Mouse (Mus musculus): ENCODE measurements around the gene BC004004. TPM values are rescaled to one million over a fixed set of nuclear protein-coding genes. Genes with fewer than 3 reads are reported as not detected.
A peak's percentile ranks its signal among the peaks of the same experiment; 100 is the strongest.

The BC004004 gene
- polyA plus RNA-seq, 1 experiment from 2014 or later = 62.2 TPM

DNA sequence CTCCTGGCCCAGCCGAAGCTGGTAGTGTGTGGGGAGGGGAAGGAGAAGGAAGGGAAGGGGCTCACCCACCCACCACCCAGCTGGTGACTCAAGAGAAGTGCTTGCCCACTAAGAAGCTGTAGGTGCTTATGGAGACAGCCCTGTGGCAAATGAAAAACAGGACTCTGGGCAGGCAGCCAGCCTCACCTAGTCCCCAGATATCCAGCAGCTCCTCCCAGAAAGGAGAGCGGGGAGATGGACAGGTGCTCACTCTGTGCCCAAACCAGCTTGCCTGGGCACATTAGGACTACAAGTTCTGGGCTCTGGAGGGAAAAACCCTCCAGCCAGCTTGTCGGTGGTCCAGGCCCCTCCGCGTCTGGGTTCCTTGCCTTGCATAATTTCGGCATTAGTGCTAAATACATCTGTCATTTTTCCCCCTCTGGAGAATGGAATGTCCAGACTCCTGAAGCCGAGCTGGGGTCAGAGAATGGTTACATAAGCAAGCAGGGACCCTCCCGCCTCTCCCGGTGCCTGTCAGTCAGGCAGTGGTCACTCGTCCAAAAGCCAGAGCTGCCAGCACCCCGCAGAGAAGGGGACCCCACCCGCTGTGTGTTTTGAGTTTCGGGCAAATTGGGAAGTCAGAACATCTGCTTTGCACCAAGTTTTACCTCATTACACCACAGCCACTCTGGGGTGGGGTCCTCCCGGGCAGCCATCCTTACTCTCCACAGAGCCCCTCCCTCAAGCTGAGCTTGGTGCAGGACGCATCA, 36.6 kb downstream of the BC004004 start:
- H3K4me3 ChIP-seq (ENCODE audit: low read depth, low read length) = no peak overlapping the region
- peaks cover 11% of the 10 kb centered on the region for H3K4me1 ChIP-seq (ENCODE audit: control insufficient read depth, insufficient read depth, low read length)
- no peak for ATAC-seq (ENCODE audit: insufficient read depth, low FRiP score, low TSS enrichment)
- 36% methylated on average over 15 of the region's 15 CpGs for WGBS
- H3K9me3 ChIP-seq (ENCODE audit: control insufficient read depth, low read length) = no peaks in the 10 kb centered on the region
- no peak overlapping the region; the same call in 1 of the 2 replicates for H3K4me2 ChIP-seq (ENCODE audit: low read depth)
- DNase-seq (ENCODE audit: low spot score) = no peak
- H3K27me3 ChIP-seq (ENCODE audit: control insufficient read depth, insufficient read depth, low read length) = no peaks in the 10 kb centered on the region
- no peak overlapping the region for H3K9ac ChIP-seq (ENCODE audit: low read length)
- H3K27ac ChIP-seq (ENCODE audit: low read depth, low read length) = no peak overlapping the region
- peaks cover 5% of the 10 kb centered on the region; the same call in 1 of the 2 replicates for H3K36me3 ChIP-seq (ENCODE audit: control insufficient read depth, insufficient read depth, low read length)

GRCm38 (mm10) chr17:29305871-29306270, 37.3 kb downstream of the BC004004 start:
- H3K9ac ChIP-seq (ENCODE audit: low read length) = no peak overlapping the region
- no peaks in the 10 kb centered on the region for H3K27me3 ChIP-seq (ENCODE audit: control insufficient read depth, insufficient read depth, low read length)
- H3K4me2 ChIP-seq (ENCODE audit: low read depth) = no peak overlapping the region
- H3K9me3 ChIP-seq (ENCODE audit: control insufficient read depth, low read length) = no peaks in the 10 kb centered on the region
- no peak overlapping the region for H3K4me3 ChIP-seq (ENCODE audit: low read depth, low read length)
- no peak for DNase-seq (ENCODE audit: low spot score)
- peaks cover 4% of the 10 kb centered on the region; the same call in 1 of the 2 replicates for H3K36me3 ChIP-seq (ENCODE audit: control insufficient read depth, insufficient read depth, low read length)
- no peak overlapping the region for H3K27ac ChIP-seq (ENCODE audit: low read depth, low read length)
- H3K4me1 ChIP-seq (ENCODE audit: control insufficient read depth, insufficient read depth, low read length) = peaks cover 11% of the 10 kb centered on the region
- ATAC-seq (ENCODE audit: insufficient read depth, low FRiP score, low TSS enrichment) = no peak
- WGBS = 63% methylated on average over 7 of the region's 7 CpGs

GRCm38 (mm10) chr17:29310056-29310623, 41.6 kb downstream of the BC004004 start:
- no peak overlapping the region for H3K4me2 ChIP-seq (ENCODE audit: low read depth)
- no peaks in the 10 kb centered on the region for H3K27me3 ChIP-seq (ENCODE audit: control insufficient read depth, insufficient read depth, low read length)
- peak; percentile 39 for DNase-seq (ENCODE audit: low spot score)
- ATAC-seq (ENCODE audit: insufficient read depth, low FRiP score, low TSS enrichment) = no peak
- peaks cover 2% of the 10 kb centered on the region for H3K4me1 ChIP-seq (ENCODE audit: control insufficient read depth, insufficient read depth, low read length)
- no peak overlapping the region for H3K9ac ChIP-seq (ENCODE audit: low read length)
- WGBS = 62% methylated on average over 21 of the region's 21 CpGs
- no peaks in the 10 kb centered on the region for H3K9me3 ChIP-seq (ENCODE audit: control insufficient read depth, low read length)
- no peak overlapping the region for H3K27ac ChIP-seq (ENCODE audit: low read depth, low read length)
- no peak overlapping the region for H3K4me3 ChIP-seq (ENCODE audit: low read depth, low read length)
- no peaks in the 10 kb centered on the region for H3K36me3 ChIP-seq (ENCODE audit: control insufficient read depth, insufficient read depth, low read length)

DNA sequence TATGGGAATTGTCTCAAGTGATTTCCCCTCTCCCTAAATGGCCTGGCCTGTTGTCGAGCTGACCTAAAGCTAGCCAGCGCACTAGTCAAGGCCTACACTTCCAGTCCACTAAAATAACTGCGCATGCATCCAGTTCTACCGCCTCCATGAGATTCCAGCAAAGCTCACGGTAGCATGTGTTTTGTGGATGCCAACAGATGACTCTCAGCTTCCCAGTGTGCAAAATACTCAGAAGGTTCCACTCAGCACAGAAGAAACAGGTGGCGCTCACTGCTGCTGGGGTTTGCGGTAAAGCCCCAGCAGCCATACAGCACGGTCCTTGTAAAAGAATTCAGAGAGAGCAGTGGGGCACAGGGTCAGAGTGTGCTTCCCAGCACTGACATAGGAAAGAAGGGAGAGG, 43.0 kb downstream of the BC004004 start:
- no peak for DNase-seq (ENCODE audit: low spot score)
- WGBS = 85% methylated on average over 8 of the region's 8 CpGs

DNA sequence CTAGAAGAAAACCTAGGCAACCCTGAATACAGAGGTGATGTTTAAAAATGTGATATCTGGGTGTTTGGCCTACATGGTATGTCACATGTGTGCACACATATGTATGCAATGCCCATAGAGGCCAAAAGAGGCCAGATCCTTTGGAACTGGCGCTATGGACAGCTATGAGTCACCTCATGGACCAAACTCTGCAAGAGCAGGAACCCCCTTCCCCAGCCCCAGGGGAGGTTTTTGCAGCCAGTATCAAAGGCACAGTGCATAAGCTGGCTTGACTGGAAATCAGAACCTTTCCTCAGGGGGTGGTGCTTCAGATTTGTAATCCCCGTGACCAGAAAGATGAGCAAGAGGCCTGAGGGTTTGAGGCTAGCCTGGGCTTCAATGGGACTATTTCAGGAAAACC, 43.5 kb downstream of the BC004004 start:
- Histone ChIP-seq H3K4me3 (ENCODE audit: low read depth, low read length) (no peak overlapping the region), H3K4me2 (ENCODE audit: low read depth) (no peak overlapping the region), H3K9ac (ENCODE audit: low read length) (no peak overlapping the region), H3K4me1 (ENCODE audit: control insufficient read depth, insufficient read depth, low read length) (no peaks in the 10 kb centered on the region), H3K27me3 (ENCODE audit: control insufficient read depth, insufficient read depth, low read length) (no peaks in the 10 kb centered on the region), H3K36me3 (ENCODE audit: control insufficient read depth, insufficient read depth, low read length) (no peaks in the 10 kb centered on the region), H3K27ac (ENCODE audit: low read depth, low read length) (no peak overlapping the region), H3K9me3 (ENCODE audit: control insufficient read depth, low read length) (no peaks in the 10 kb centered on the region)
- no peak for ATAC-seq (ENCODE audit: insufficient read depth, low FRiP score, low TSS enrichment)
- DNase-seq (ENCODE audit: low spot score) = no peak
- WGBS = 96% methylated on average over 2 of the region's 2 CpGs

More for the DNA sequence above, 43.0 kb downstream of the BC004004 start:
- Histone ChIP-seq H3K4me1 (ENCODE audit: control insufficient read depth, insufficient read depth, low read length) (no peaks in the 10 kb centered on the region), H3K27ac (ENCODE audit: low read depth, low read length) (no peak overlapping the region), H3K4me3 (ENCODE audit: low read depth, low read length) (no peak overlapping the region), H3K4me2 (ENCODE audit: low read depth) (no peak overlapping the region), H3K9me3 (ENCODE audit: control insufficient read depth, low read length) (no peaks in the 10 kb centered on the region), H3K27me3 (ENCODE audit: control insufficient read depth, insufficient read depth, low read length) (no peaks in the 10 kb centered on the region), H3K36me3 (ENCODE audit: control insufficient read depth, insufficient read depth, low read length) (no peaks in the 10 kb centered on the region), H3K9ac (ENCODE audit: low read length) (no peak overlapping the region)
- no peak for ATAC-seq (ENCODE audit: insufficient read depth, low FRiP score, low TSS enrichment)

DNA sequence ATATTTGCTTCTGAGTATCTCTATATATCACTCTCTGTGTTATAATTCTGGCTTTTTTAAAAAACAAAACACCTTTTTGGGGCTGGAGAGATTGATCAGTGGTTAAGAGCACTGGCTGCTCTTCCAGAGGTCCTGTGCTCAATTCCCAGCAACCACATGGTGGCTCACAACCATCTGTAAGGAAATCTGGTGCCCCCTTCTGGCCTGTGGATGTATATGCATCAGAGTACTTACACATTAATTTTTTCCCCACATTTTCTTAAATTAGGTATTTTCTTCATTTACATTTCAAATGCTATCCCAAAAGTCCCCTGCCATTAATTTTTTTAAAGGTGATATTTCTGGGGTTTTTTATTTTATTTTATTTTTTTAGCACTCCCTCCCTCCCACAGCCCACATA, 44.7 kb downstream of the BC004004 start:
- Histone ChIP-seq H3K9ac (ENCODE audit: low read length) (no peak overlapping the region), H3K4me3 (ENCODE audit: low read depth, low read length) (no peak overlapping the region), H3K4me2 (ENCODE audit: low read depth) (no peak overlapping the region), H3K27ac (ENCODE audit: low read depth, low read length) (no peak overlapping the region), H3K36me3 (ENCODE audit: control insufficient read depth, insufficient read depth, low read length) (no peaks in the 10 kb centered on the region), H3K4me1 (ENCODE audit: control insufficient read depth, insufficient read depth, low read length) (no peaks in the 10 kb centered on the region), H3K27me3 (ENCODE audit: control insufficient read depth, insufficient read depth, low read length) (no peaks in the 10 kb centered on the region), H3K9me3 (ENCODE audit: control insufficient read depth, low read length) (no peaks in the 10 kb centered on the region)
- DNase-seq (ENCODE audit: low spot score) (no peak), ATAC-seq (ENCODE audit: insufficient read depth, low FRiP score, low TSS enrichment) (no peak)

DNA sequence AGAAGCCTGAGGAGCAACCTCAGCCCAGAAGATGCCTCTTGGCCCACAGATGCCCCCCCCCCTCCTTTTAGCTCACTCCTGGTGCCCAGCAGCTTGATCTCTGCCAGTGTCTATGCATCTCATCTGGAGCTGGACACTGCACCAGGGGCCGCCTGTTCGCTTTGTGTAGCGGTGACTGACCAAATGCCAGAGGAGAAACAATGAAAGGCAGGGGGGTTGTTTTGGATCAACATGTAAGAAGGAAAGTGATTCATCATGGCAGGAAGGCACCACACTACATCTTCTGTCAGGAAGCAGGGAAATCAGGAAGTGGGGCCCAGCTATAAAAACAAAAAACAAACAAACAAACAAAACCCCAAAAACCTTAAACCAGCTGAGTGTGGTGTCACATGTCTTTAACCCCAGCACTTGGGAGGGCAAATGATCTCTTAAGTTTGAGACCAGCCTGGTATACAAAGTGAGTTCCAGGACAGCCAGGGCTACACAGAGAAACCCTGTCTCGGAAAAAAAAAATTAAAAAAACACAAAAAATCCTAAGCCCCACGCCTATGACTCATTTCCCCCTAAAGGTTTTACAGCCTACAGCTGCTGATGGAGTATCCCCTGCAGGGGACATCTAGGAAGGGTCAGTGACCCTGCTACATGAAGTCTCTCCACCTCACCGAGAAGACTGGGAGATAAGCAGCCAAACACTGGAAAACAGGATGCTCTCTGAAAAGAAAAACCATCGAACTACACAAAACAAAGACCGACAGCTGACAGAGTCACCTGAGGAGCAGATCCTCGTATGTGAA, 47.3 kb downstream of the BC004004 start:
- no peak overlapping the region for H3K9ac ChIP-seq (ENCODE audit: low read length)
- ATAC-seq (ENCODE audit: insufficient read depth, low FRiP score, low TSS enrichment) (no peak), DNase-seq (ENCODE audit: low spot score) (no peak)
- no peaks in the 10 kb centered on the region for H3K36me3 ChIP-seq (ENCODE audit: control insufficient read depth, insufficient read depth, low read length)
- no peaks in the 10 kb centered on the region for H3K4me1 ChIP-seq (ENCODE audit: control insufficient read depth, insufficient read depth, low read length)
- H3K4me2 ChIP-seq (ENCODE audit: low read depth) = no peak overlapping the region
- H3K4me3 ChIP-seq (ENCODE audit: low read depth, low read length) = no peak overlapping the region
- no peak overlapping the region for H3K27ac ChIP-seq (ENCODE audit: low read depth, low read length)
- WGBS = 30% methylated on average over 9 of the region's 9 CpGs
- H3K27me3 ChIP-seq (ENCODE audit: control insufficient read depth, insufficient read depth, low read length) = no peaks in the 10 kb centered on the region
- H3K9me3 ChIP-seq (ENCODE audit: control insufficient read depth, low read length) = no peaks in the 10 kb centered on the region

- Histone ChIP-seq H3K27ac (ENCODE audit: low read depth, low read length) (no peak overlapping the region), H3K9me3 (ENCODE audit: control insufficient read depth, low read length) (no peaks in the 10 kb centered on the region), H3K4me1 (ENCODE audit: control insufficient read depth, insufficient read depth, low read length) (no peaks in the 10 kb centered on the region), H3K9ac (ENCODE audit: low read length) (no peak overlapping the region), H3K4me3 (ENCODE audit: low read depth, low read length) (no peak overlapping the region), H3K4me2 (ENCODE audit: low read depth) (no peak overlapping the region), H3K36me3 (ENCODE audit: control insufficient read depth, insufficient read depth, low read length) (no peaks in the 10 kb centered on the region), H3K27me3 (ENCODE audit: control insufficient read depth, insufficient read depth, low read length) (peaks cover 7% of the 10 kb centered on the region)
- WGBS = 68% methylated on average over 3 of the region's 3 CpGs
- ATAC-seq (ENCODE audit: insufficient read depth, low FRiP score, low TSS enrichment) (no peak), DNase-seq (ENCODE audit: low spot score) (no peak)
Measured at GRCm38 (mm10) chr17:29316891-29317290, 48.3 kb downstream of the BC004004 start.
